Mouse (Mus musculus) MEL (cell line): ENCODE measurements around the gene Prox1.

Source experiments
- BHLHE40 ChIP-seq: IDR thresholded peaks from 2 replicates; pipeline ENCODE4 v1.6.1; 2012; ENCODE audit warnings: low read depth, mild to moderate bottlenecking, inconsistent platforms, low read length, improper control_type of control experiment, borderline replicate concordance
- CTCF ChIP-seq, 3 experiments: IDR thresholded peaks in 2 of 3; conservative IDR thresholded peaks in 1 of 3; 2 replicates each; pipeline ENCODE4 v1.5.1; 2011 to 2012; ENCODE audit warnings: low read length in 3 of 3, low read depth in 2 of 3, mild to moderate bottlenecking in 2 of 3, improper control_type of control experiment in 1 of 3, inconsistent platforms in 1 of 3, mixed read lengths in 1 of 3, moderate library complexity in 1 of 3; ENCODE audit not compliant: control insufficient read depth in 1 of 3, insufficient read depth in 1 of 3, poor library complexity in 1 of 3, severe bottlenecking in 1 of 3
- EP300 ChIP-seq, 2 experiments: IDR thresholded peaks; 2 replicates each; pipeline ENCODE4 v1.6.1; 2011; ENCODE audit warnings: improper control_type of control experiment in 2 of 2, low read length in 2 of 2, low read depth in 1 of 2, mild to moderate bottlenecking in 1 of 2
- KAT2A ChIP-seq: conservative IDR thresholded peaks from 2 replicates; pipeline ENCODE4 v1.6.1; 2012; ENCODE audit warnings: low read depth, low read length, improper control_type of control experiment, inconsistent platforms
- MAFK ChIP-seq: IDR thresholded peaks from 2 replicates; pipeline ENCODE4 v1.6.1; 2011; ENCODE audit warnings: low read depth, mild to moderate bottlenecking, low read length, improper control_type of control experiment, borderline replicate concordance
- MAX ChIP-seq: IDR thresholded peaks from 2 replicates; pipeline ENCODE4 v1.6.1; 2011; ENCODE audit warnings: low read length, improper control_type of control experiment
- MXI1 ChIP-seq: IDR thresholded peaks from 2 replicates; pipeline ENCODE4 v1.6.1; 2011; ENCODE audit warnings: mild to moderate bottlenecking, low read depth, low read length, improper control_type of control experiment
- NRF1 ChIP-seq: IDR thresholded peaks from 2 replicates; pipeline ENCODE4 v1.6.1; 2014; ENCODE audit warnings: low read depth, mild to moderate bottlenecking, inconsistent platforms, low read length, improper control_type of control experiment, moderate library complexity; ENCODE audit not compliant: poor library complexity, insufficient read depth, severe bottlenecking
- POLR2A ChIP-seq, 2 experiments: IDR thresholded peaks; 2 replicates each; pipeline ENCODE4 v1.6.1; 2011 to 2012; ENCODE audit warnings: low read length in 2 of 2, mild to moderate bottlenecking in 2 of 2, control low read depth in 1 of 2, improper control_type of control experiment in 1 of 2, low read depth in 1 of 2, moderate library complexity in 1 of 2; ENCODE audit not compliant: control insufficient read depth in 1 of 2, insufficient read depth in 1 of 2, poor library complexity in 1 of 2
- RAD21 ChIP-seq: IDR thresholded peaks from 2 replicates; pipeline ENCODE4 v1.6.1; 2011; ENCODE audit warnings: mild to moderate bottlenecking, low read depth, low read length, improper control_type of control experiment
- SMC3 ChIP-seq: IDR thresholded peaks from 2 replicates; pipeline ENCODE4 v1.6.1; 2011; ENCODE audit warnings: low read depth, low read length, improper control_type of control experiment
- USF1 ChIP-seq: IDR thresholded peaks from 2 replicates; pipeline ENCODE4 v1.6.1; 2014; ENCODE audit warnings: low read depth, mild to moderate bottlenecking, inconsistent platforms, low read length, improper control_type of control experiment, moderate library complexity
- ZC3H11A ChIP-seq: IDR thresholded peaks from 2 replicates; pipeline ENCODE4 v1.6.1; 2012; ENCODE audit warnings: low read depth, mild to moderate bottlenecking, inconsistent platforms, low read length, improper control_type of control experiment
- ZKSCAN1 ChIP-seq: IDR thresholded peaks from 2 replicates; pipeline ENCODE4 v1.6.1; 2012; ENCODE audit warnings: low read depth, mild to moderate bottlenecking, inconsistent platforms, low read length, improper control_type of control experiment, moderate library complexity

DNA sequence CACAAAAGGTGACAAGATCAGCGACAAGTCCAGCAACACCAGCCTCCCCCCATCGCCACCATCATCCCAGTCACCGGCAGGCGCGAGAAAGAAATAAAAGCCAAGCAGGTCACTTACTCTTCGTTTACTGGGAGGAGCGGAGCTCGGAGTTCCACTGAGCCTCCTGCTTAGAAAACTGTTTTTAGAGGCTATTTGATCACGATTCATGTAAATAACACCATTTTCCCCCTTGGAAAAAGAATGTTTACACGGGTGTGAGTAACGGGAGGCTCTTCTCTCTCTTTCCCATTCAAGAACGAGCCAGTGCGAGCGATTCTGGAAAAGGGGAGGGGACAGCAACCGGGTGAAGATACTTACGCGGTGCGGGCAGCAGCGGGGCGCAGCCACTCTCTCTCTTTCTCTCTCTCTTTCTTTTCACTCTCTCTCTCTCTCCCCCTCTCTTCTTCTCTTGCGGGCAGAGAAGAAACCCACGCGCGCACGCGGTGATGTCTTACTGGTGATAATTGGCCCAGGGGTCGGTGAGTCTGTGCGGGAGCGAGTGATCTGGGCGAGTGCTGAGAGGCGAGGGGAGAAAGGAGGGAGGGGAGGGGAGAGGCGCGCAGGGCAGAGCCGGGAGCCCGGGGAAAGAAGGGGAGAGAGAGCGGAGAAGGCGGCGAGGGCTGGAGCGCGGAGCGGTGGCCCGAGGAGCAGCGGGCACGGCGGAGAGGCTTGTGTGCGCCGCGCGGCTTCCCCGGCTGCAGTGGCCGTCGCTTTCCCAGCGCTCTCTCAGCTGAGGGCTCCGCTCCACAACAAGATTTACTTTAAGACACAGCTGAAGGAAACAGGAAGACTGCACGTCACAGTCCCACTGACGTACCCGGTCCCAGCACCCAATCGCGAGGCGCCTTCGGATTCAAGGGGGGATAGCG is at the start of gene Prox1:
- no peak for TF ChIP-seq USF1
- no peak for TF ChIP-seq CTCF (IDR thresholded peaks at IDR 0.05 in 2 of 3, conservative IDR thresholded peaks at IDR 0.05 in 1 of 3; ENCODE audit: control insufficient read depth in 1 of 3, insufficient read depth in 1 of 3, low read depth in 2 of 3, low read length in 3 of 3, poor library complexity in 1 of 3, severe bottlenecking in 1 of 3)
- TF ChIP-seq POLR2A (IDR thresholded peaks at IDR 0.05; ENCODE audit: control insufficient read depth in 1 of 2, insufficient read depth in 1 of 2, low read depth in 1 of 2, low read length in 2 of 2, poor library complexity in 1 of 2): no peak
- TF ChIP-seq ZKSCAN1: no peak
- no peak for TF ChIP-seq MAX
- no peak for TF ChIP-seq EP300 (IDR thresholded peaks at IDR 0.05; ENCODE audit: low read depth in 1 of 2, low read length in 2 of 2)
- no peak for TF ChIP-seq RAD21
- TF ChIP-seq KAT2A: no peak
- TF ChIP-seq SMC3: no peak
- no peak for TF ChIP-seq NRF1
- no peak for TF ChIP-seq MXI1
- no peak for TF ChIP-seq MAFK
- no peak for TF ChIP-seq BHLHE40
- TF ChIP-seq ZC3H11A: no peak
